Mouse (Mus musculus): ENCODE results near the gene Wnt11.

Wnt11 gene

DNA sequence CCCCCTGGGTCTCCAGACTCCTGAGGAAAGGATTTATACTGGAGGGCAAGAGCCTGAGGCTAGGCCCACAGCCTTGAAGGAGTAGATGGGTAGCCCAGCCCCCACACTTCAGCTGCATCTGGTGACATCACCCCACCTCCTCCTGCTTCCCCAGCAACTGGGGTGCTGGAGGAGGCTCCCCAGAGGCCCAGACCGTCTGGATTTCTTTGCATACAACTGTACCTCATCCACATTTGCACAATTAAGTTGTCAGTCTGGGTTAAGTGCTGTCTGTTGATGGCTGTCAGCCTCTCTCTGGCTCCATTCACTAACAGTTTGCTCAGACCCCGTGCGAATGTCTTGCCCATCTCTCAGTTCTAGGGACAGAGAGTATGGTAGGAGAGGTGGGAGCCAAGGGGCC, 6.9 kb upstream of the Wnt11 start:
- no peak for DNase-seq (ENCODE audit: extremely low read depth, low read depth)

DNA sequence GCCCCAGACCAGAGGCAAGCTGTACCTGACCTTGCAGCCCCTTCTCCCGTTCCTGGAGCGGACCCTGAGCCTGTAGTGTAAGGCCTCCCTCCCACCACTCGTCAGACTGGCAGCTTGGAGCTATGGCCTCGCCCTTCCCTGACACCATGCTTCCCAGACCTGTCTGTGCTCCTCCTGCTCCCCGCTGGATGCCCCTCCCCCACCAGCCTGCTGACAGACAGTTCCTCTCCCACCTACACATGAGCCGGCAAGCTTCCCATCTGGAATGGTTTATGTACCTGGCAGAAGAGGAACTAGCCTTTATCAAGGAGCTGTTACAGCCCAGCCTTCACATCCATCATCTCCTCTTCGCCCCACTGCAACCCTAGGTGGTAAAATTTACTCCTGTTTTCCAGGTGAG, 6.0 kb upstream of the Wnt11 start:
- DNase-seq (ENCODE audit: extremely low read depth, low read depth) = no peak

DNA sequence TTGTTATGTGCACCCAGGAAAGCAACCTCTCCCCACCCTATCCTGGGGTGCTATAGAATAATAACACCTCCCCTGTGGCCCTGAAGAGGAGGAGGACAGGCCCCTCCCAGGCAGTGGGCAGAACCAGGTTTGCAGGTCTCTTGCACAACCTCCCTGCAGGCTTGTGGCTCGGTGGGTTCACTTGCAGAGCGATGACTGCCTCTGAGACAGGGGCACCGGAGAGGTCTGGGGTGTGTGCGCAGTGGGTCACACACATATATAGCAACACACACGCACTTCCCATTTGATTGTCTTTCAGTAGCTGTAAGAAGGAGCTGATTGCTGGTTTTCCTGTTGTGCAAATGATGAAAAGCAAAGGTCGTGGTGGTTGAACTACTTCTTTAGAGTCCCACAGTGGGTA, 3.6 kb upstream of the Wnt11 start:
- no peak for DNase-seq (ENCODE audit: extremely low read depth, low read depth)

DNA sequence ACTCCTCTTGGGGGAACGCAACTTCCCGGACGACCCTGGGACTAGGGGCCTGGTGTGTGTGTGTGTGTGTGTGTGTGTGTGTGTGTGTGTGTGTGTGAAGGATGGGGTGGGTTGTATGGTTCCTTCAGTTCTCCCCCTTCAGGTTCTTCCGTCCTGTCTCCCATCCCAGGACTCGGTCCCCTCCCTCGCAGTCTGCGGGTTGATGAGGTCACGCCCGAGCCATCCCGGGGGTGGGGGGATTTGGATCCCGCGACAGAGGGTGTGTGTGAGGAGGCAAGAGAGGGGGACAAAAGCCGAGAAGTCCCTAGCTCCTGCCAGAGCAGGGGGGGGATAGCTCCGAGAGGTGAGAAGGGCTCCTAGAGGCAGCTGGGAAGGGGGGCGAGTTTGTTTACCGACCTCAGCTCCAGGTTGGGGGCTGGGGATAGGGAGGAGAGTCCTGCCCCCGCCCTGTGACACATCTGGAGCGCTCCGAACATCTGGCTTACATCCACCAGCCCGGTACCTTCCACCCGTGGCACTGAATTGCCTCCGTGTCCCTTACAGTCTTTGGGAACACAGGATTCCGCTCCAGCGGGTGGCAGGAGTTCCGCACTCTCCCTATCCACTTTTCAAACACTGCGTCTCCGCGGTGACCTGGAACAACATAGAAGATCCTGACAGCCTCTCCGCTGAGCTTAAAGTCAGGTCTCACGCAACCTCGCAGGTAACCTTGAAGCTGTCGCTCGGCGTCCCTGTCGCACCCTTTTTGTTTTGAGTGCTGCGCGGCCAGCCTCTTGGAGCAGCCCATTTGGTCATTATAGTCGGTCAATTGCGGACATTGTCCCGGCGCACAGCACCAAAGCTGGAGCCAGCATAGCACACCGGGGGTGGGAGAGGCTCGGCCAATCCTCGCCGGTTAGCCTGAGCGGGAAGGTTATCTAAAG, 868 bp downstream of the Wnt11 start:
- DNase-seq (ENCODE audit: extremely low read depth, low read depth) = no peak

DNA sequence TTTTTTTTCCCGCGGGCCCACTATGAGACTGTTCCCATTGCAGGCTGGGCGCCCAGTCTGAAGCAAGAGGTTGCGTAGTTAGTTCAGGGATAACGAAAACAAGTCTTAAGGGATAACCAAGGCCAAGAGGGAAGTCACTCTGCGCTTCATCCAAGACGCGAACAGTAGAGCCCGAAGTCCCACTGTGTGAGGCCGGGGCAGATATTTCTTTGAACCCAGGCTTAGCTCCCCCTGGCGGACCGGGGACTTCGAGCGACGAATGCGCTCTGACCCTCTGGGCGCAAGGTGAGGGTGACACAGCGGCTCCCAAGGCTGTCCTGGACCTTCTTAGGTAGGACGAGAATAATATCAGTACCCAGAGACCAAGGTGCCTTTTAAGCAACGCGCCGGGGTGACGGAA, 1.7 kb downstream of the Wnt11 start:
- no peak for DNase-seq (ENCODE audit: extremely low read depth, low read depth)

DNA sequence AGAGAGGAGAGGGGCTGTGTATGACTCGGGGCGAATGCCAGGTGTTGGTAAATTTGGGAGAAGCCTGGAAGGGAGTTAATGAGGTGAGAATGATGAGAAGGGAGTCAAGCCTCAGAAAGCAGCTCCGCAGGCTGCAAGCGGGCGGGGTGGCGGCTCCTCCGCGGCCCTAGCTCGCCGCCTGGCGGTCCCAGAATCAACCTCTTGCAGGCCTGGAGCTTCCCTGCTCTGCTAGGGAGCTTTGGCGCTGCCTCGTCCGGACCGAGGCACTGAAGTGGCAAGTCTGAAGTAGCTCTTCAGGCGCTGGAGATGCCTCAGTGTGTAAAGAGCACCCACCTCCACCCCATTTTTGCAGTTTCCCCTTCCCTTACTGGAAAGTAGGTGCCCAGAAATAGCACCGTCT, 3.0 kb downstream of the Wnt11 start:
- DNase-seq (ENCODE audit: extremely low read depth, low read depth) = no peak

DNA sequence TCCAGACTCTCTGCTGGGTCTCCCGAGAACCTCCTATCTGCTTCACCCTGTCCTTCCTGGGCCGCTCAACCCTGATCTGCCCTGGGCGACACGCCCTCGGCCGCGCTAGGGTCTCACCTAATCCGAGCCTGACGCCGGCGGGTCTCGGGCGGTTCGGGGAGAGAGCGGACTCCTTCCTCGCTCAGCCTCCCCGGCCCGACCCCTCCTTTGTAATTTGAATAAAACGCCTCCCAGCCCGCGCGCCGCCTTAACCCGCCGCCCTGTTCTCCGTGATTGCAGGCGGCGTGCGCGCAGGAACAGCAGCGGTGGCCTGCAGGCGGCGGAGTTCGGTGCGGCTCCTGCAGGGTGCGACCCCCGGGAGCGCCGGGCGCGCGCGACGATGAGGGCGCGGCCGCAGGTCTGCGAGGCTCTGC, 3.8 kb downstream of the Wnt11 start:
- no peak for DNase-seq (ENCODE audit: extremely low read depth, low read depth)

DNA sequence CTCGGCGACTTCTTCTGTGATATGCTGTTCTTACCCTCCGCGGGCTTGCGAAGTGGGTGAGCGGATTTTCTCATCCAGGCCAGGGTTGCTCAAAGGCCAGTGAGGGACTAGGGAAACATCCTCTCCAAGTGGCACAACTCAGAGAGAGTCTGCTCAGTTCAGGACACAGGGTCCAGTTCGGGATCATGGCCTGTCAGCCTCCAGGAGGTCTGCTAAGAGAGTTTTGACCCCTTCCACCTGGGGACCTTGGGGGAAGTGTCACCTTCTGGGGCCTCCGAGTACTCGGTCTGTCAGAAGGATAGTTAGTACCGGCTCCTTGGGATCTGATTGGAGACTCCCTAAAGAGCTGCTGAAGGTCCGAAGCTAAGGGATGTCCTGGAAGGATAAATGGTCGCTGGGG, 4.4 kb downstream of the Wnt11 start:
- no peak for DNase-seq (ENCODE audit: extremely low read depth, low read depth)

DNA sequence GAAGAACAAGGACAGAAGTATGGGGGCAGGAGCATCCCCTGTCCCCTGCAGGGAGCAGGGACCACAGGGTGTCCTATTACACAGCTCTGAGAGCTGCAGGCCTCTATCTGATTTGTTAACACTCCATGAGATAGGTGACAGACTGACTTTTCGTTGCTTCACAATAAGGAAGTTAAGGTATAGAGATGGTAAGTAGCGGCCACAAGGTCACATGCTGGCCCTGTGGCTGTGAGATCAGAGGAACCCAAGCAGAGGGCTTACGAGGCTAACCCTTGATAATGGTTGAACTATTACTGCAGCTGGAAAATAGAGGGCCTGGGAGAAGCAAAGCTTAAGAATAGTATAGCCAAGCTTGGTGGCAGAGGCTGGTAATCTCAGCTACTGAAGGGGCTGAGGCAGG, 5.9 kb downstream of the Wnt11 start:
- DNase-seq (ENCODE audit: extremely low read depth, low read depth) = no peak

DNA sequence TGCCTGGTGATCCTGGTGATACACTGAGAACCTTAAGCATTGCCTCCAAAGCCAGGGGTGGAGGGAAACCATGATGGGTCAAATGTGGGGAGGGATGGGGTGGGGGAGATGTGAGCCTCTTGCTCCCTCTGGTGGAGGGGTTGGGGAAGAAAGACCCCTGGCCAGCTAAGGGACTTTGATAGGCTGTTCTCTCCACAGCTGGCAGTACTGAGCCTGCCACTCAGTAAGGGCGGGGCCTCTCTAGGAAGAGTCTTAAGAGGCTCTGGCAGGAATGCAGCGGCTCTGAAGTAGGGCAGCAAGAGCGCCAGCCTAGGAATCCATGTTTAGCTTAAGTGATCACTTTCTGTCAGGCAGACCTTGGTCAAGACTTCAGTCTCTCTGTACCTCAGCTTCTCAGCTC, 6.9 kb downstream of the Wnt11 start:
- DNase-seq (ENCODE audit: extremely low read depth, low read depth) = no peak

DNA sequence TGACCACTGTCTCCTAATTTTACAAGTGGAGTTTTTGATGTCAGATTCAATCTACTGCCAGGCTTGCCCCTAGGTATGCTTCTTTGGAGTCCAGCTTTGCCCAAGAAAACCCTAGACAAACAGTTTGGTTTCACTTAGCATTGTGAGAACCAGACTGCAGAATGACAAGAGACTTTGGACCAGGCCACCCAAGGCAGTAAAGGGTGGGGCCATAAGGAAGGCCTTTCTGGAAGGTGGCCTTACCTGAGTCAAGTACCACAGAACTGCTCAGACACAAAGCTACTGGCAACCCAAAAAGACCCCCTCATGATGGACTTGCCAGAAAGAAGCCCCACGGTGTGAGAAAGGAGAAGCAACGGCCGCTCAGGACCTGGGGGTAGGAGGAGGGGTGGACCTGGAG, 8.1 kb downstream of the Wnt11 start:
- DNase-seq (ENCODE audit: extremely low read depth, low read depth) = no peak

DNA sequence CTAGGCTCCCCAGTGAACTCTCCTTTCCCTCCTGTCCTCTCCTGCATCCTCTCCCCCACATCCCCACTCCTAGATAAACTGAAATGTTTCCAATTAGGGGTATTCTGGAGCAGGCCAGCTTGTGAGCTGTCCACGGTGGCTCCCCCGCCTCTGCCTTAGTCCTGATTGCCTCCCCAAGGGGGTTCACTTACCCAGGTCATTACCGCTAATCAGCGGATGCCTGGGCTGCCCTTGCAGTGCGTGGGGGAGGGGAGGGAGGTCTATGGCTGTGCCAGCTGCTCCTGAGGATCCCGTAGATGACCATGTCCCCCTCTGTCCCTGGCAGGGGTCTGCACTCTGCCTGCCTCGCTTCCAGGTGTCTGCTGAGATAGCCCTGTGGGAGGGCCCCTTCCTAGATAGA, 8.7 kb downstream of the Wnt11 start:
- DNase-seq (ENCODE audit: extremely low read depth, low read depth) = no peak

DNA sequence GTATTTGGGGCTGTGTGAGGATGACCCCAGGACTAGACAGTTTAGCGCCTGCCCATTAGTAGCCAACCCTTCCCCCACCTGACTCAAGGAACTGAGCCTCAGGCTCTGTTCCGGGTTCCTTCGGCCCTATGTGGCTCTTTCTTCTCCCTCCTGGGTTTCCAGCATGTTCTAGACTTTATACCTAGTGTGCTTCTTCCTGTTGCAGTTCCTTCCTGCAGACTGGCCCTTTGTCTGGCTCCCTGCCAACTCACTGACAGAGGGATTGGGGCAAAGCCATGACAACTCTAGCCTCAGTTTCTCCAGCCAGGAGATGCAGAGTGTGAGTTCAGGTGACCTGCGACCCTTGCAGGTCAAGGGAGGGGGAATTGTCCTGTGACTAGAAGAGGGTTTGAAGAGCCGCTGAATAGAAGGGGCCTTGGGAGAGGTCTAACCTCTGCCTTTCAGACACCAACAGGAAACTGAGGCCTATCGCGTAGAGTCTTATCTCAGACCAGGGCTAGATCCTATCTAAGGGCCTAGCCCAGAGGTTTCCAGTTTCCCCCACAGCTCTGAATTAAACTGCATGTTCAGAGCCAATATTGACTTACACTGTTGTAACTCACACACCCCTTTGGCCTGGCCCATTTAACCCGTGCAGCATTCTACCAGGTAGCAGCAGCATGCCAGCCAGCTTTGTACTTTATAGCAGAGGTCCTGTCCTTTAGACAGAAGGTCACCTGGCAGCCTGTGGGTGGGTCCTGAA, 14.2 kb downstream of the Wnt11 start:
- DNase-seq (ENCODE audit: extremely low read depth, low read depth) = no peak

DNA sequence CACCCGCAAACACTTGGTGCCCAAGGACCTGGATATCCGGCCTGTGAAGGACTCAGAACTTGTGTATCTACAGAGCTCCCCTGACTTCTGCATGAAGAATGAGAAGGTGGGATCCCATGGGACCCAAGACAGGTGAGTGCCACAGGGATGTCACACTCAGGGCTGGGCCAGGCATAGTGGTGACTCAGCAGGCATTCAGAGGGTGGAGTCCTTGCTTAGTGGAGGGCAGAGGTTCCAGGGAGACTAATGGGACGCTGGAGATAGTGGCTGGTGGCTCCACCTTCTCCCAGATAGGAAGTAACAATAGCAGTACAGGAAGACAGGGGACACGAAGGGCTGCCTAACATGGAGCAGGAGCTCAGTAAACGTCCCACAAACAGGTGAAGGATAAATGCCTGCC, 15.5 kb downstream of the Wnt11 start:
- no peak for DNase-seq (ENCODE audit: extremely low read depth, low read depth)

DNA sequence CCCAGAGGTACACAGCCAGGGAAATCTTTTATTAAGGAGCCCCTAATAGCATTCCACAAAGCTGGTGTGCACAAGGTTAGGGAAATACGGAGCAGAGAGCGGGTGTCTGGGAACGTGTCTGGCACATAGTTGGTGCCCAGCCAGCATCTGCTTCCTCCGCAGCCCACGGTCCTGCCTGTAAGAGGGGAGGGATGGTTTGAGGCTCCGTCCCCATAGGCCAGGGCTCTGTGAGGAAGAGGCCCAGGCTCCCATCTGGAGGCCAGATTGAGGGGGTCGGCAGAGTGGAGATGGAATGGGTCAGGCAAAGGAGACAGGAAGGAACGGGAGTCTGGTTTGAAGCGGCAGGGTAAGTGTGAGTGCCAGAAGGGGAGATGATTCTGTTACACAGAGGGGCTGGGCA, 16.3 kb downstream of the Wnt11 start:
- no peak for DNase-seq (ENCODE audit: extremely low read depth, low read depth)

DNA sequence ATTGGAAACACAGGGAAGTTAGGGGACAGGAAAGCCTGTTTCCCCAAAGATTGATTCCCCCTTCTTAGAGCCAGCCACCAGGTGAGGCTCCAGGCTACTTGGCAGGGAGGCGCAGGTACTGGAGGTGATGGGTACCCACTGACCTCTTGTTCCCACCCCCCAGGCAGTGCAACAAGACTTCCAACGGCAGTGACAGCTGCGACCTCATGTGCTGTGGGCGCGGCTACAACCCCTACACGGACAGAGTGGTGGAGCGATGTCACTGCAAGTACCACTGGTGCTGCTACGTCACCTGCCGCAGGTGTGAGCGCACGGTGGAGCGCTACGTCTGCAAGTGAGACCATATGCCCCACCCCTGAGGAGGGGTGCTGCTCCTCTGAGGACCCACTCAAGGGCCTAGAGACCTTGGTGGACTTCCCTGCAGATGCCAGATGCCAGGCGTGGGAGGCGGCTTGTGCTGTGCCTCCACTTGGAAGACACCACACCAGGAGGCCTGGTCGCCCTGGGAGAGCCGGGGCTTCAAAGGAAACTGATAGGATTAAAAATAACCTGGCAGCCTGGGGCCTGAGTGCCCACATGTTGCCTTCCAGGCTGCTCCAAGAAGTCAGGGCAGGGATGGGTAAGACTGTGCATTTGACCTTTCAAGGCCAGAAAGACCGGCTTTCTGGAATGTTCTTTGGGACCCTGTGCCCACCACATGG, 18.2 kb downstream of the Wnt11 start:
- DNase-seq (ENCODE audit: extremely low read depth, low read depth) = no peak

DNA sequence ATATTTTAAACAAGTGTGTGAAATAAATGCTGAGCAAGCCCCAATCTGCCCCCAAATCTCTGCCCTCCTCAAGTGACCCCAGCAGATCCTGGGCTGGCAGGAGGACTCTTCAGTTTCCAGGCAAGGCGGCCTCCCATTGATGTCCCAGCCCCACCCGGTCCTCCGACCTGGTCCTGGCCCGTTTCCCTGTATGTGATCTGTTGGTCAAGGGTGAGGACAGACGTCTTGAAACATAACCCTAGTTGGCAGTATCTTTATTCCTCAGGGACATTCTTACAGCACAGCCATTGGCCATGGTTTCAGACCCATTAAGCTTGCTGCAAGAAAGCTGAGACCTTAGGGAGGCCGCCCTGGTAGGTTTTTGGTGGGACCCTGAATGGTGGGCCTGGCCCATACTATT, 18.9 kb downstream of the Wnt11 start:
- DNase-seq (ENCODE audit: extremely low read depth, low read depth) = no peak

DNA sequence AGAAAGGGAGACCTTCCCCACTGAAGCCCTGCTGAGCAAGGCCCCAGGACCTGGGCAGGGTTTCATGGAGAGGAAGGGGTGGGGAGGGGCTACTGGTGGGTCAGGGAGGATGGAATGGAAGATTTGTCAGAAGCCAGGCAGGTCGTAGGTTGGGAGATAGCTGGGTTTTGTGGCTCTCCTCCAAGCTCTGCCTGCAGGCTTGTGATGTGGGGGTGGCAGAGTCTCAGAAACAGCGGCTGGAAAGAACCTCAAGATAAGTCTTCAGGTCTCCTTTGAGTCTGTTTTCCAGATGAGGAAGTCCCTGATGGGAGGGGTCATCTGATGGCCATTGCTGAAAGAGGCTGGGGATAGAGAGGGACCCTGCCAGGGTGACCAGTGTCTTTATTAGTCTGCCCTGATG, 20.5 kb downstream of the Wnt11 start:
- no peak for DNase-seq (ENCODE audit: extremely low read depth, low read depth)

DNA sequence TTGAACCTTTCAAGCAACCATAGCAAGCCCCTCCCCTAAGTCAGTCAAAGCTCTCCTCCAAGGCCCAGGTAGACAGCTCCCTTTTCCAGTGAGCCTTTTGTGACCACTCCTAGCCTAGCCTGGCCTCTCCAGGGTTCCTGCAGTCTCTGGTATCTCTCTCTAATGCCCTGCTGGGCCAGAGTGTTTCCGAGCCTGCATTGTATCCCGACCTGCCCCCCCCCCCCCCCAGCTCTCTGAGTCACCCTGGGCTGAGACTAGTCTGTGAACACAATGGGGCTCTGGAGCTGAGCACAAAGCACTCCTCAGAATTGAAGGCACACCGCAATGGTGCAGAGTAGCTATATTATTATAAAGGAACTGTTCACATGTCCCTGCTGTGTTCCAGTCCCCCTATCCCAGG, 21.2 kb downstream of the Wnt11 start:
- DNase-seq (ENCODE audit: extremely low read depth, low read depth) = no peak

DNA sequence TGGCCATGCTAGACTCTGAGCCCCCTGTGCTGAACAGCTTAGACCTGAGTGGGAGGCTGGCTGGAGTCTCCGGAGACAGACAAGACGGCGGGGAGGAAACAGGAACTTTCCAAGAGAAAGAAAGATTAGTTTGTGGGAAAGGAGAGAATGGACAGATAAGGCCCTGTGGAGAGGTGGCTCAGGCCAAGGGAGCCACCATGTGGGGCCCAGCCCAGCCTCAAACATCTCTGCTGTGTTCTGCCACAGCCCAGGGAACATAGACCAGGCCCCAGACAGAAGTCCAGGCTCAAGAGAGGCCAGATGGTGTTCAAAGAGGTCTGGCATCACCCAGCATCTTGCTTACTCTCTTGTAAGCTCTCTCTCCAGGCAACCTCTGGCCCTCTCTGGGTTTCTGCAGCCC, 22.2 kb downstream of the Wnt11 start:
- DNase-seq (ENCODE audit: extremely low read depth, low read depth) = no peak

DNA sequence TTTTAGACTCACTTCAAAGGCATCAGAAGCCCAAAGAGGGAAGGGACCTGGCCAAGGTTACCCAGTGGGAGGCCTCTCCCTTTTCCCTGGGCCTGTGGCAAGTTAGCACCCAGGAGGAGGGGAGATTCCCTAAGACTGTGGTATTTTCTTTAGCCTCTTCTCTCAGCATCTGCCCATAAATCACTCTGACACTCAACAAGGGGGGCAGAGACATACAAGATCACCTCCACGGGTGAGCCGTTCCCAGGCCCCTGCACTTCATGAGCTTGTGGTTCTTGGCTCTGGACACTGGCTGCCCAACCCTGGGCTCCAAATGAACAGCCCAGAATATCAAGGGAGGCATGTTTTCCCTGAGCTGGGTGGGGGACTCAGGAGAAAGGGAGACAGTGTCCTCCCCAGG, 26.1 kb downstream of the Wnt11 start:
- no peak for DNase-seq (ENCODE audit: extremely low read depth, low read depth)

DNA sequence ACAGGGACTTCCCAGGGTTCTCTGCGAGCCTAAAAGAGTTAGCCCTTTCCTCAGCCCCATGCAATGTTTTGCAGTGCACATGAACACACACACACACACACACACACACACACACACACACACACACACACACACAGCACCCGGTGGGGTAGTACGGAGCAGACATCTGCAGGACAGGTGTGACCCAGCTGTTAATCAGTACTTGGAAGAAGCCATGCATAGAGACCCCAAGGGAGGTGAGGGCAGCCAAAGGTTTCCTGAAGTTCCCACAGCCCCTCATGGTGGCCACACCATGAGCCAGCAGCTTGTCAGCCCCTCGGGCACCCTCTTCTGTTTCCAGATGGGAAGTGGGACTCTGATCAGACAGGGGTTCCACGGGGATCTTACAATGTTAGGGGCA, 28.1 kb downstream of the Wnt11 start:
- DNase-seq (ENCODE audit: extremely low read depth, low read depth) = no peak
